Mouse (Mus musculus): ENCODE data around the gene Ppfia1.

- TF ChIP-seq CTCF (IDR thresholded peaks at IDR 0.05; ENCODE audit: low read depth) (peak; percentile 58), EP300 (IDR thresholded peaks at IDR 0.05; ENCODE audit: low read depth) (no peak)
These were observed 126.1 kb downstream of the Ppfia1 start for GRCm38 (mm10) chr7:144427460-144427859.
